Mouse (Mus musculus): ENCODE results near the gene Trdmt1. TPM values are rescaled to one million over a fixed set of nuclear protein-coding genes. Genes with fewer than 3 reads are reported as not detected.
A peak's percentile ranks its signal among the peaks of the same experiment; 100 is the strongest.

Trdmt1 gene
- polyA plus RNA-seq, 1 experiment from 2014 or later, result 14.0 TPM

GRCm38 (mm10) chr2:13543519-13544124, 846 bp downstream of the Trdmt1 start:
- Histone ChIP-seq H3K27ac (peak overlapping the region; percentile 94), H3K4me1 (replicated peaks; ENCODE audit: insufficient read depth, low read length) (no peaks in the 10 kb centered on the region), H3K4me2 (ENCODE audit: low read length) (peak overlapping the region; percentile 80), H3K9me3 (replicated peaks; ENCODE audit: low read length) (no peaks in the 10 kb centered on the region), H3K9ac (ENCODE audit: low read depth, low read length) (peak overlapping the region; percentile 77), H3K27me3 (ENCODE audit: insufficient read depth, low read length) (no peaks in the 10 kb centered on the region), H3K36me3 (ENCODE audit: insufficient read depth, low read length) (no peaks in the 10 kb centered on the region), H3K4me3 (replicated peaks; ENCODE audit: low read depth, low read length) (peak overlapping the region; percentile 54)
- TF ChIP-seq CTCF (IDR thresholded peaks at IDR 0.05; ENCODE audit: low read depth), result no peak
- ATAC-seq (replicated peaks; ENCODE audit: low FRiP score, low read depth) (peak; percentile 30), DNase-seq (ENCODE audit: low spot score) (peak; percentile 19)
- WGBS, result 32% methylated on average over 8 of the region's 8 CpGs

- Histone ChIP-seq H3K27ac (no peak overlapping the region), H3K36me3 (ENCODE audit: insufficient read depth, low read length) (no peaks in the 10 kb centered on the region), H3K9ac (ENCODE audit: low read depth, low read length) (no peak overlapping the region), H3K4me3 (replicated peaks; ENCODE audit: low read depth, low read length) (no peak overlapping the region), H3K9me3 (replicated peaks; ENCODE audit: low read length) (no peaks in the 10 kb centered on the region), H3K4me1 (replicated peaks; ENCODE audit: insufficient read depth, low read length) (no peaks in the 10 kb centered on the region), H3K4me2 (ENCODE audit: low read length) (no peak overlapping the region), H3K27me3 (ENCODE audit: insufficient read depth, low read length) (no peaks in the 10 kb centered on the region)
- no peak for DNase-seq (ENCODE audit: low spot score)
- no peak for TF ChIP-seq CTCF (IDR thresholded peaks at IDR 0.05; ENCODE audit: low read depth)
- ATAC-seq (replicated peaks; ENCODE audit: low FRiP score, low read depth), result no peak
- WGBS, result 94% methylated on average over 1 of the region's 1 CpGs
These were observed 4.6 kb downstream of the Trdmt1 start for GRCm38 (mm10) chr2:13539860-13540259.

- H3K4me3 ChIP-seq (replicated peaks; ENCODE audit: low read depth, low read length), result no peak overlapping the region
- H3K27ac ChIP-seq, result no peak overlapping the region
- no peak for DNase-seq (ENCODE audit: low spot score)
- no peak overlapping the region for H3K4me2 ChIP-seq (ENCODE audit: low read length)
- WGBS, result 69% methylated on average over 6 of the region's 6 CpGs
- no peaks in the 10 kb centered on the region for H3K36me3 ChIP-seq (ENCODE audit: insufficient read depth, low read length)
- no peaks in the 10 kb centered on the region for H3K27me3 ChIP-seq (ENCODE audit: insufficient read depth, low read length)
- TF ChIP-seq CTCF (IDR thresholded peaks at IDR 0.05; ENCODE audit: low read depth), result no peak
- no peaks in the 10 kb centered on the region for H3K4me1 ChIP-seq (replicated peaks; ENCODE audit: insufficient read depth, low read length)
- no peak overlapping the region for H3K9ac ChIP-seq (ENCODE audit: low read depth, low read length)
- no peaks in the 10 kb centered on the region for H3K9me3 ChIP-seq (replicated peaks; ENCODE audit: low read length)
- no peak for ATAC-seq (replicated peaks; ENCODE audit: low FRiP score, low read depth)
These were observed 5.6 kb downstream of the Trdmt1 start for GRCm38 (mm10) chr2:13538704-13539377.

GRCm38 (mm10) chr2:13538258-13538657, 6.2 kb downstream of the Trdmt1 start:
- Histone ChIP-seq H3K27ac (no peak overlapping the region), H3K9me3 (replicated peaks; ENCODE audit: low read length) (no peaks in the 10 kb centered on the region), H3K36me3 (ENCODE audit: insufficient read depth, low read length) (no peaks in the 10 kb centered on the region), H3K27me3 (ENCODE audit: insufficient read depth, low read length) (no peaks in the 10 kb centered on the region), H3K4me3 (replicated peaks; ENCODE audit: low read depth, low read length) (no peak overlapping the region), H3K4me1 (replicated peaks; ENCODE audit: insufficient read depth, low read length) (no peaks in the 10 kb centered on the region), H3K4me2 (ENCODE audit: low read length) (no peak overlapping the region), H3K9ac (ENCODE audit: low read depth, low read length) (no peak overlapping the region)
- DNase-seq (ENCODE audit: low spot score), result no peak
- no peak for TF ChIP-seq CTCF (IDR thresholded peaks at IDR 0.05; ENCODE audit: low read depth)
- ATAC-seq (replicated peaks; ENCODE audit: low FRiP score, low read depth), result no peak
- WGBS, result 87% methylated on average over 2 of the region's 2 CpGs

- Histone ChIP-seq H3K9ac (ENCODE audit: low read depth, low read length) (no peak overlapping the region), H3K4me1 (replicated peaks; ENCODE audit: insufficient read depth, low read length) (no peaks in the 10 kb centered on the region), H3K27ac (no peak overlapping the region), H3K9me3 (replicated peaks; ENCODE audit: low read length) (no peaks in the 10 kb centered on the region), H3K4me2 (ENCODE audit: low read length) (no peak overlapping the region), H3K27me3 (ENCODE audit: insufficient read depth, low read length) (no peaks in the 10 kb centered on the region), H3K4me3 (replicated peaks; ENCODE audit: low read depth, low read length) (no peak overlapping the region), H3K36me3 (ENCODE audit: insufficient read depth, low read length) (no peaks in the 10 kb centered on the region)
- TF ChIP-seq CTCF (IDR thresholded peaks at IDR 0.05; ENCODE audit: low read depth), result peak; percentile 45
- ATAC-seq (replicated peaks; ENCODE audit: low FRiP score, low read depth) (no peak), DNase-seq (ENCODE audit: low spot score) (no peak)
- WGBS, result 36% methylated on average over 2 of the region's 2 CpGs
These were observed 6.7 kb downstream of the Trdmt1 start for GRCm38 (mm10) chr2:13537733-13538132.

GRCm38 (mm10) chr2:13536747-13537146, 7.7 kb downstream of the Trdmt1 start:
- H3K4me3 ChIP-seq (replicated peaks; ENCODE audit: low read depth, low read length), result no peak overlapping the region
- H3K9me3 ChIP-seq (replicated peaks; ENCODE audit: low read length), result no peaks in the 10 kb centered on the region
- no peak overlapping the region for H3K9ac ChIP-seq (ENCODE audit: low read depth, low read length)
- H3K4me2 ChIP-seq (ENCODE audit: low read length), result no peak overlapping the region
- H3K27me3 ChIP-seq (ENCODE audit: insufficient read depth, low read length), result no peaks in the 10 kb centered on the region
- DNase-seq (ENCODE audit: low spot score), result no peak
- ATAC-seq (replicated peaks; ENCODE audit: low FRiP score, low read depth), result no peak; the same call in 1 of the 2 replicates
- TF ChIP-seq CTCF (IDR thresholded peaks at IDR 0.05; ENCODE audit: low read depth), result peak; percentile 53
- H3K36me3 ChIP-seq (ENCODE audit: insufficient read depth, low read length), result no peaks in the 10 kb centered on the region
- H3K27ac ChIP-seq, result no peak overlapping the region
- H3K4me1 ChIP-seq (replicated peaks; ENCODE audit: insufficient read depth, low read length), result no peaks in the 10 kb centered on the region
